Mouse (Mus musculus): ENCODE data around the gene Hoxc6.

Gene Hoxc6

GRCm38 (mm10) chr15:102997939-102998355 is at the start of gene Hoxc6:
TSS of gene Hoxc6 (plus strand) at chr15:102998257.
- no peak for DNase-seq (ENCODE audit: low read depth, low spot score)

- no peak for DNase-seq (ENCODE audit: low read depth, low spot score)
Observed at GRCm38 (mm10) chr15:102948842-102949241, 49.2 kb upstream of the Hoxc6 start.

GRCm38 (mm10) chr15:102949696-102950095 is 48.4 kb upstream of the Hoxc6 start:
- DNase-seq (ENCODE audit: low read depth, low spot score) = no peak

GRCm38 (mm10) chr15:102950877-102951276 is 47.2 kb upstream of the Hoxc6 start:
- DNase-seq (ENCODE audit: low read depth, low spot score) = no peak

- DNase-seq (ENCODE audit: low read depth, low spot score) = no peak
Observed at GRCm38 (mm10) chr15:102953561-102953960, 44.5 kb upstream of the Hoxc6 start.

GRCm38 (mm10) chr15:102954192-102955006 is 43.7 kb upstream of the Hoxc6 start, which contains the start of gene Hoxc11:
TSS of gene Hoxc11 (plus strand) at chr15:102954427.
- no peak for DNase-seq (ENCODE audit: low read depth, low spot score)

- DNase-seq (ENCODE audit: low read depth, low spot score) = no peak
Observed at GRCm38 (mm10) chr15:102955007-102955382, 43.1 kb upstream of the Hoxc6 start.

GRCm38 (mm10) chr15:102955833-102956640 is 42.0 kb upstream of the Hoxc6 start:
- DNase-seq (ENCODE audit: low read depth, low spot score) = no peak

- DNase-seq (ENCODE audit: low read depth, low spot score) = no peak
Observed at GRCm38 (mm10) chr15:102956906-102957305, 41.2 kb upstream of the Hoxc6 start.

- no peak for DNase-seq (ENCODE audit: low read depth, low spot score)
Observed at GRCm38 (mm10) chr15:102959663-102960191, 38.3 kb upstream of the Hoxc6 start.

- DNase-seq (ENCODE audit: low read depth, low spot score) = no peak
Observed at GRCm38 (mm10) chr15:102961728-102962127, 36.3 kb upstream of the Hoxc6 start.

GRCm38 (mm10) chr15:102962492-102962891 is 35.6 kb upstream of the Hoxc6 start:
- no peak for DNase-seq (ENCODE audit: low read depth, low spot score)

- DNase-seq (ENCODE audit: low read depth, low spot score) = no peak
Observed at GRCm38 (mm10) chr15:102963259-102963658, 34.8 kb upstream of the Hoxc6 start.

- no peak for DNase-seq (ENCODE audit: low read depth, low spot score)
Observed at GRCm38 (mm10) chr15:102963671-102964640, 34.1 kb upstream of the Hoxc6 start.

GRCm38 (mm10) chr15:102965003-102965891 is 32.8 kb upstream of the Hoxc6 start:
- no peak for DNase-seq (ENCODE audit: low read depth, low spot score)

- peak; percentile 90 for DNase-seq (ENCODE audit: low read depth, low spot score)
Observed at GRCm38 (mm10) chr15:102965892-102966775, 31.9 kb upstream of the Hoxc6 start.

GRCm38 (mm10) chr15:102966776-102967311 is 31.2 kb upstream of the Hoxc6 start, which contains the start of gene Hoxc10:
TSS of gene Hoxc10 (plus strand) at chr15:102966796.
- no peak for DNase-seq (ENCODE audit: low read depth, low spot score)

GRCm38 (mm10) chr15:102967312-102967510 is 30.8 kb upstream of the Hoxc6 start, which contains the start of gene Hoxc5:
TSS of gene Hoxc5 (plus strand) at chr15:102967443.
- DNase-seq (ENCODE audit: low read depth, low spot score) = no peak

Measured in A20 (cell line).